Mouse (Mus musculus): ENCODE measurements around the gene Tysnd1.

Gene Tysnd1

DNA sequence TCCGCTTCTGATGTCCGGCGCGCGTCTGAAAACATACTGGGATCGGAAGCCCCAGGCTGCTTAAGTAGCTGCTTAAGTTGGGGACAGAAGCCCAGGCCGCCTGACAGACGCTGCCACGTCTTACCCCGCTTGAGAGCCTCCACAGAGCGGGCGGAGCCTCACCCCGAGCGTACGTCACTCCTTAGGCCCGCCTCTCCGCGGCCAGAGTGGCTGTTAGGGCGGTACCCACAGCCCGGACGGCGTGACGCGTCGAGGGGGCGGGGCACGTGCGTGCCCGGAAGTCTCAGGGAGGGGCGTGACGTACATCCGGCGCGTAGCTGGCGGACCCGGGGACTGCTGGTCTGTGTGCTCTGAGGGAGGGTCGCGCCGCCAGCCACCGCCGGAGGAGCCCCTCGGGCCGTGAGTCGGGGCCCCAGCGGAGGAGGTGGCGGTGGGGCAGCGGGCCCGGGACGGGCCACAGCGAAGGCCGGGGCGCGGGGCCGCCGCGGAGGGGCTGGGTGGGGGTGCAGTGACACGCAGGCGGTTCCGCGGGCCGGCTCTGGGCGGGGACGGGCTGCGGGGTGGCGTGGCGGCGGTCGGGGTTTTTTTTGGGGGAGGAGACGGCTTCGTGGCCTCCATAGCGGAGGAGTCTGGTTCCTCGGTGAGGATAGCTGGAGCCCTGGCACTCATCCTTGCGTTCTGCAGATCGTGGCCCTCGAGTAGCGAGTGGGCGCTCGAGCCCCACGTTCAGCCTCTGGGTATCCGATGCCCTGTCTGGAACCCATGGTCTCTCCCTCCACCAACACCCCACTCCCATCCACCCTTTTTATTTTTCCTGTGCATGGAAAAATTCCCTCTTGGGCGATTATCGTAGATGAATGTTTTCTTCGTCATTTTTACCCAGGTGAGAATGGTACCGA lies 15.1 kb upstream of the Tysnd1 start, which contains the start of gene Sar1a:
Gene Sar1a, plus strand, starts transcription at position 285 of the 899 bp plus-strand sequence.
- DNase-seq (ENCODE audit: low read depth in 1 of 2, low spot score in 2 of 2) = peak; percentile 94 to 99

DNA sequence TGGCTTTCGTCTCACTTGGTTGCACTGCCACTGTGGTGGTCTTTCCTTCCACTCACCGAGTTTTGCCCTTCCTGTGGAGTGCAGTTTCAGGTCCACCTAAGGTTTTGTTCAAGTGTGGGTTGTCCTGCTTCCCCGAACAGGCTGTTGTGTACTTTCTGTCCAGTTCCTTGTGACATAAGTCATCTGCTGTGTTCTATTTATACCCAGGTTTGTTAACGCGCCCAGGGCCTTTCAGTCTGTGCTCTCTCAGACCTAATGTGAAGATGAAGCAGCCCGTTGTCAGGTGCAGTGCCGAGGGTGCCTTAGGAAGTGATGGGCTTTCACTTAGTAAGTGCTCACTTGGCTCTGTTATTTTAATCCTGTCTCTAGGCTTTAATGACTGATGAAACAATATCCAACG lies 5.9 kb upstream of the Tysnd1 start:
- DNase-seq (ENCODE audit: low read depth in 1 of 2, low spot score in 2 of 2) = no peak

DNA sequence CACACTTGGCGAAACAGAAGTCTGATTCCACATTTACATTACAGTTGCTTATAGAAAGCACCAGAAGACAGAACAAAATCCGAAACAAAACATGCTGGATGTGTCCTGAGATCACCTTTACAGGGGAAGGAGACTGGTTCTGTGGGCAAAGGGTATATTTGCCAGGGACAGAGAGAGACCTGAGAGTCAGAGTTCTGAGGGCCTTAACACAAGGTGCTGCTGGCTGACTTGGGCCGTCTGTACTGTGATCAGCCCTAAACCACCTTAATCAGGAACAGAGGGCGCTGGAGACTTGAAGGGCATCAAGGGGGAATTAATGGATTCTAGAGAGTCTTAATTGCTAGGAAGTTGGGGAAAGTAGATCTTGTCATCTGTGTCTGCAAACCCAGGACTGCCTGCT lies 1.8 kb upstream of the Tysnd1 start:
- DNase-seq (ENCODE audit: low read depth in 1 of 2, low spot score in 2 of 2) = no peak

DNA sequence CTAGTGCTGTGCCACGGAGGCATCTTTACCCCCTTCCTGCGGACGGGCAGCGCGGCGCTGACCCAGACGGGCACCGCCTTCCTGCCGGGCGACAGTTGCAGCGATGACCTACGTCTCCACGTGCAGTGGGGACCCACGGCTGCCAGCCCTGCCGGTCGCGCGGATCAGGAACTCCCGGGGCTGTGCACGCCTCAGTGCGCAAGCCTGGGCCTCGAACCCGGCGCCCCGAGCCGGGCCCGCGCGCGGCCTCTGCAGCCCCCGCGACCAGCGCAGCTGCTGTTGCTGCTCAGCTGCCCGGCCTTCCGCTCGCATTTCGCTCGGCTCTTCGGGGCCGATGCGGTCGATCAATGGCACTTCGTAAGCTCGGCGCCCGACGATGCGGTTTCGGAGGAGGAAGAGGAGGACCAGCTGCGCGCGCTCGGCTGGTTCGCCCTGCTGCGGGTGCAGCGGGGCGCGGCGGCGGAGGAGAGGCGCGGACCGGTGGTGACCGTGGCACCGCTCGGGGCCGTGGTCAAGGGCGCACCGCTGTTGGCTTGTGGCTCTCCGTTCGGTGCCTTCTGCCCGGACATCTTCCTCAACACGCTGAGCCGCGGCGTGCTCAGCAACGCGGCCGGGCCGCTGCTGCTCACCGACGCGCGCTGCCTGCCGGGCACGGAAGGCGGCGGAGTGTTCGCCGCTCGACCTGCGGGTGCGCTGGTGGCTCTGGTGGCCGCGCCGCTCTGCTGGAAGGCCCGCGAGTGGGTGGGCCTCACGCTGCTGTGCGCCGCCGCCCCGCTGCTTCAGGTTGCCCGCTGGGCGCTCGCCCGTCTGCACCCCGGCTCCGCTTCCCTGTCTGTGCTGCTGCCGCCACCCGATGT lies 617 bp downstream of the Tysnd1 start:
- DNase-seq (ENCODE audit: low read depth in 1 of 2, low spot score in 2 of 2) = no peak

DNA sequence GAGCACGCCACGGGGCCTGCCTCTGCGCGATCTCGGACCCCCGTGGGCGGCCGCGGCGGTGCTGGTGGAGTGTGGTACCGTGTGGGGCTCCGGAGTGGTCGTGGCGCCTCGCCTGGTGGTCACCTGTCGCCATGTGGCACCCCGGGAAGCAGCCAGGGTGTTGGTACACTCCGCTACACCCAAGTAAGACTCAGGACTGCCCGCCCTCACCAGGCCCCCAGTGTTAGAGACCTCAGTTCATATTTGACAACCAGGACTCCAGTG lies 1.2 kb downstream of the Tysnd1 start:
- no peak for DNase-seq (ENCODE audit: low read depth in 1 of 2, low spot score in 2 of 2)

DNA sequence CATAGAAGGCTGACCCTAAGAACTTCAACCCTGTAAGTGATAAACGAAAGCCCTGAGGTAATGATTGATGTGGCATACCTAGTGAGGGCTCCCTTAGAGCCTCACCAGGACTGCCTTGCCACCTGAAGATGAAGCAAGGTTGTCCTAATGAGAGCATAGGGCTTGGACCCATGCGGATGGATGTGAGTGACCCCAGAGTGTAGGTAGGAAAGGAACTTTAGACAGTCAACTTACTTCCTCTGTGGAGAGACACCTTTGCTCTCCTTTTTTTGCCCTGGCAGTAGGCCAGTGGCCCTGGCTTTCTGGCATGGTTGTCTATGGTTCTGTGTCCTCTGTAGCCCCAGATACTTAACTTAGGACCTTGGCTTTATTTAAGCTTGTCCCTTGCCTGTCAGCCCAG lies 1.7 kb downstream of the Tysnd1 start:
- no peak for DNase-seq (ENCODE audit: low read depth in 1 of 2, low spot score in 2 of 2)

DNA sequence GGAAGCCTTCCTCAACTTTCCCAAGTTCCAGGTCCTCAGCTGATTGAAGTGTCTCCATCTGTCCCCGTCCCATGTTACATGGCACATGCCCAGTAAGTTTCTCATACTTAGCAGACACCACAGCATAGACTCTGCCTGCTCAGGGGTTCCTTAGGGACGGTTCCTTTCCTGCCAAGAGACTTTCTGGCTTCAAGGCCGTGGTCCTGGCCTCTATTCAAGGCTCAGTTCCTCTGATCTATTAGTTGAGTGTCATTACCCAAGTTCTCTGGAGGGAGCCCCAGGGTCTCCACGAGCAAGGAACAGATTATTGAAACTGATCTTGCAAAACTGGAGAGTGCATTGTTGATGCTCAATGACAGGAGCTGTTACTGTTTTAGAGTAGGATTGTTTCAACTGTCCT lies 9.3 kb downstream of the Tysnd1 start:
- no peak for DNase-seq (ENCODE audit: low read depth in 1 of 2, low spot score in 2 of 2)

DNA sequence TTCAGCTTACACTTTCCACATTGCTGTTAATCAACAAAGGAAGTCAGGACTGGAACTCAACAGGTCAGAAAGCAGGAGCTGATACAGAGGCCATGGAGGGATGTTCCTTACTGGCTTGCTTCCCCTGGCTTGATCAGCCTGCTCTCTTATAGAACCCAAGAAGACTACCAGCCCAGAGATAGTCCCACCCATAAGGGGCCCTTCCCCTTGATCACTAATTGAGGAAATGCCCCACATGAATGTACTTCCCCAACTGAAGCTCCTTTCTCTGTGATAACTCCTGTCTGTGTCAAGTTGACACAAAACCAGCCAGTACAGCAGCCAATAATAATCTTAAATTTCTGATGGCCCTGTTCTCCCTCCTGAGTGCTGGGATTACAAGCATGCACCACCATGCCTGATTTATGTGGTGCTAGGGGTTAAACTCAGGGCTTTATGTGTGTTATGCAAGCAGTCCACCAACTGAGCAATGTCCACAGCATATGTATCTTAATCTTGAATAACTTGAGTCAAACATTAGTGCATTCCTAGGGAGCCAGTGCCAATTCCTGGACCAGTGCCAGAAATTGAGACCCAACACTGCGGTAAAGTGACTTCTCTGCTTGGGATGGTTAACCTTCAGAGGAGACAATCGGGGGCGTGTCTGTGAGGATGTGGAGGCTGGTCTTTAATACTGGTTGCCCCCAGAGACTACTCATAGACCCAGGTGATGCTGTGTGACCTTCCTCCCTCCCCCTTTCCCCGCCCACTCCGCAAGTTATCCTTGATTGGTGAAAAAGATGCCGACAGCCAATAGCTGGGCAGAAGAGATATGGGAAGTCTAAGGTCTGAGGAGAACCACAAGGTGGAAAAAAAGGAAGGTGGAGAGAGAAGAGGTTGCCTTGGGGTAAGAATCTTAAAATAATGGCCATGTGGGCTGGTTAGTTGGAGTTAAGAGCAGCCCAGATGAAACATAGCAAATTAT lies 11.4 kb downstream of the Tysnd1 start:
- DNase-seq (ENCODE audit: low read depth in 1 of 2, low spot score in 2 of 2) = peak in 1 of 2 experiments; percentile 27

DNA sequence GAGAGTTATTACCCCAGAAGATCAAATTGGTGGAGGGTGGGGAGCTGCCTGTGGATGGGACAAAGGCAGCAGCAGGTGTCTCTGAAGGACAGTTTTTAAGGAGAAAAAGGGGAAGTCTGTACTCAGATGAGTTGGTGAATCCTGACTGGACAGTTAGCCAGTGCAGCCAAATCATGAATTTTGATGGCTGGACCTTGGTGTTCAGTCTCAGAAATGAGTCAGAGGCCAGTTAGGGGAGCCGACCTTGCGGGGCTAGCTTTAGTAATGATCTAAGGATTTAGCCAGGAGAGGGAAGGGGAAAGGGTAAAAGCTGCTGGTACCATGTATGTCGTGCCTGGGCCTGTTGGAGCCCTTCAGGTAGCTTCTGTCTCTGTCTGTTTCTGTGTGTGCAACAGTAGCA lies 18.3 kb downstream of the Tysnd1 start:
- DNase-seq (ENCODE audit: low read depth in 1 of 2, low spot score in 2 of 2) = no peak

DNA sequence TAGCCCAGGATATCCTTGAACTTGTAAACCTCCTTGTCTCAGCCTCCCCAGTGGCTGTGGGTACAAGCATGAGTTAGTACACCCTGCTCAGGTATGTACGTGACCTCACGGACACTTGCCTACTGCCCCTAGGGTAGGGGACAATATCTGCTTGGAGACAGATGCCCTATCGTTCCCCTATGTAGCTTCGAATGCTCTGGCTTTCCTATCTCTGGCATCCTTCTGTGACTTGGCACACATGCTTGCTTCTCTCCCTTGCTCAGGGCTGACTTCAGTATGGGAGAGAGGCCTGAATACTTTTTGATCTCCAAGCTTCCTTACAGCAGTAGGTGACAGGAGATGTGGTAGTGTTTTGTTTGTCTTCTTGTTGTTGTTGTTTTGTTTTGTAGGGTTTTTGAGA lies 18.8 kb downstream of the Tysnd1 start:
- no peak for DNase-seq (ENCODE audit: low read depth in 1 of 2, low spot score in 2 of 2)

DNA sequence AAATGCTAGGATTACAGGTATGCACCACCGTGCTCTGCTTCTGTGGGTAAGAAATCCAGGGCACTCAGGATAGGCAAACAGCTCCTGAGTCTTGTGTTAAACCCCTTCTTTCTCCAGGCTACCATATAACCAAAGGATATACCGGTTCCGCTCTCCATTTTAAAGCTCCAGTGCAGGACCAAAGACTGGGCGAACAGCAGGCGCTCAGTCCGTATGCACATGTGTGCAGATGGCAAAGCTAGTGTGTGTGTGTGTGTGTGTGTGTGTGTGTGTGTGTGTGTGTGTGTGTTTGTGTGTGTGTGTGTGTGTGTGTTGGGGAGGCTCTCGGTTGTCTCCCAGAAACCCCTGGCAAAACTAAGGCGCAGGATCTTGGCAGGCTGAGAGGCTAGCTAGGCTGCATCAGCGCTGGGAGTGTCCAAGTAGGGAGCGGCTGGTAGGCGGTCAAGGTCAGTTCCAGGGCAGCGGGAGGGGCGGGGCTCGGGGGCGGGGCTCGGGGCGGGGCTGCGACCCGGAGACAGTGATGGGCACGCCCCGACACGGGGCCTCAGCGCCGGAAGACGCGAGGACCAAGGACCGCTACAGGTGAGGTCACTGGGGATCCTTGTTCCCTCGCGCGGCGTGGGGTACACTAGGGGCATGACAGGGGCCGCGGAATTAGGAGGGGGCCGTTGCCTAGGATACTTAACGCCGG lies 19.6 kb downstream of the Tysnd1 start, which contains the start of gene Aifm2:
Gene Aifm2, plus strand, starts transcription at position 493 of the 691 bp plus-strand sequence.
- peak in 1 of 2 experiments; percentile 23 for DNase-seq (ENCODE audit: low read depth in 1 of 2, low spot score in 2 of 2)

DNA sequence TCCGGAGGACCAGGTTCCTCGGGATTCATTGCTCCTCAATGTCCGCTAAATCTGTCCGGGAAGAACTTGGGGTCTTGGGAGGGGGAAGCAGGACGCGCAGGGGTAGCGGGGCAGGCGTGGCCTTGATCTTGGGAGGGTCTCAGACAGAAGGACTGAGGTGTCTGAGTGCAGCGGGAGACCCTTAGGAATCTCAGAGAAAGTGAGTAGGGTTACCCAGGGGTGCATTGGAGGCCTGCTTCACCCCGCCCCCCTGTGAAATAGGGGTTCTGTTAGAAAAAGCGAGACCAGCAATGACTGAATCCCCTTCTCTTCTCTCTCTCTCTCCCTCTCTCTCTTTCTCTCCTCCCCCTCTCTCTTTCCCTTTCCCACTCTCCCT lies 20.1 kb downstream of the Tysnd1 start:
- DNase-seq (ENCODE audit: low read depth in 1 of 2, low spot score in 2 of 2) = no peak

DNA sequence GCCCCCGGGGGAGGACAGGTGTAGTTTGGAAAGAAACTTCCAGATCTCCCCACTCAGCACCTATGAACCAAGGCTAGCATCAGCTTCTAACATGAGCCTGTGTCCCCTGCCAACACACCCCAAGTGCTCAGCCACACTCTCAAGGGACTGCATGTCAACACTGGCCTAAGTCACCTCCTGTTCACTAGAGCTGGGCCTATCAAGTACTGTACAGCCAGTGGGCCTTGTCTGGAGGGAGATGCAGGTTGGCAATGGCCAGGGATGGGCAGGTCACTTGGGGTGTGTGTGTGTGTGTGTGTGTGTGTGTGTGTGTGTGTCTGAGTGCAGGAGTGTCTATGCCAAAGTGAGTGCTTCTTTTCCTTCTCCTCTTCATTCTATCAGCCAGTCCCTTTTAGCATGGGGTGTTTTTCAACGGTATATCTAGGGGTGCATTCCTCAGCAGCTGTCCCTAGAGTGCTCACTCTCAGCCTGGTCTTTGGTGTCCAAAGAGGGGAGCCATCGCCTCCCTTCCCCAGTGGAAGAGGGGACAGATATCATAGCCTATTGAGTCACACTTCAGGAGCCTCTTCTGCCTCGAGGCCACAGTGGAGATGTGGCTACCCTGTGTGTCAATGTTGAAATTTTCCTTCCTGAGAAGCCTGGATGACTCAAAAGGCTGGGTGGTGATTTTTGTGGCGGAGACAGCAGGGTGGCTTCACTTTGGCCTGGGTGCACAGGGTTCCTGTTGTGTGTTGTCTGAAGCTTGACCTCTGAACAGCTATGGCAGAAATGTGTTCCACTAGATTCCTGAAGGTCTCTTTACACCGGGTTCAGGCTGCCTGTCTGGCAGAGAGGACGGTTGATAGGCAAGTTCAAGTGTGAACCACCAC lies 20.9 kb downstream of the Tysnd1 start:
- DNase-seq (ENCODE audit: low read depth in 1 of 2, low spot score in 2 of 2) = peak in 1 of 2 experiments; percentile 12

DNA sequence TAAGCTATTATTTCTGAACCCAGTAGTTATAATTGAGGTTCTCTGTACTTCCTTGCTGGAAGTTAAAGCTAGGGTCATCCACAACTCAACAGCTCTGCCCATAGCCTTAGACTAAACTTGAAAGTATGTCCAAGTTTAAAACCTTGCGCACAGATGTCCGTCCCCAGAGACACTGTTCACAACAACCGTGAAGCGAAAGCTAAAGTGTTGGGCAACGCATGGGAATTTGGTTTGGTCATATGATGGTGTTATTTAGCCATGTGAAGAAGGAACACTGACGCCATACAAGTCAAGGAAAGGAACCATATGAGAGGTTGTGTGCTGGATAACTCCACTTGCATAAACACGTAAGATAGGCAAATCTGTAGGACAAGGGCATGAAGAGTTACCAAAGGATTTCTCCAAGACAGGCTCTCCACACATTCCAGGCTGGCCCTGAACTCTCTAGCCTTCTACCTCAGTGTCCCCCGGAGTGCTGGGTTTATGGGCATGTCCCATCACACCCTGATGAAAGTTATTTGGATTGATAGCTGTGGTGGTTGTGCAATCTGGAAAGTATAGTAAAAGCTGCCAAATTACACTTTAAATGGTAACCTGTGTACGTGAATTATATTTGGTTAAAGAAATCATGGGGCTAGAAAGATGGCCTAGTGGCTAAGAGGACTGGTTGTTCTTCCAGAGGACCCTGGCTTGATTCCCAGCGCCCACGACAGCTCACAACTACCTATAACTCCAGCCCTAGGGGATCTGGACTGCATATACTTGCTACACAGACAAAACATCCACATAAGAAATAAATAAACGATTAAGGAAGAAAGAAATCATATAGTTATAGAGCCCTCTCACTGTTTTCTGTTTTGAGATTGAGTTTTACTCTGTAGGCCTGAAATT lies 22.3 kb downstream of the Tysnd1 start:
- DNase-seq (ENCODE audit: low read depth in 1 of 2, low spot score in 2 of 2) = no peak

DNA sequence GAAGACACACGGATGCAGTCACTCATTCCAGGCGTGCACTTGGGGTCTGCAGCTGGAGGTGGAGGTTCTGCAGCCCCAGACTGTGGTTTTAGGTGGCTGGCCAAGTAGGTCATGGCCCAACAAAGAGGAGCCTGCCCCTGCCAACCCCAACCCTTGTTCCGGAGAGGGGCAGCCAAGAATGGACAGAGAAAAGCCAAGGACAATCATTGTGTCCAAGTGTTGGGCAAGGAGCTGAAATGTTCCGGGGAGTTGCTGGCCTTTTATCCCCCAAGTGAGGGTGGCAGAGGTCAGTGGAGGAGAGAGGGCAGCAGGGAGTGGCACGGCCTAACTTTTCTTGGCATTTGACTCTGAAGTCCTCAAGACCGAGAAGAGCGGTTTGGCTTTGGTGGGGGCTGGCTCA lies 25.0 kb downstream of the Tysnd1 start:
- no peak for DNase-seq (ENCODE audit: low read depth in 1 of 2, low spot score in 2 of 2)

DNA sequence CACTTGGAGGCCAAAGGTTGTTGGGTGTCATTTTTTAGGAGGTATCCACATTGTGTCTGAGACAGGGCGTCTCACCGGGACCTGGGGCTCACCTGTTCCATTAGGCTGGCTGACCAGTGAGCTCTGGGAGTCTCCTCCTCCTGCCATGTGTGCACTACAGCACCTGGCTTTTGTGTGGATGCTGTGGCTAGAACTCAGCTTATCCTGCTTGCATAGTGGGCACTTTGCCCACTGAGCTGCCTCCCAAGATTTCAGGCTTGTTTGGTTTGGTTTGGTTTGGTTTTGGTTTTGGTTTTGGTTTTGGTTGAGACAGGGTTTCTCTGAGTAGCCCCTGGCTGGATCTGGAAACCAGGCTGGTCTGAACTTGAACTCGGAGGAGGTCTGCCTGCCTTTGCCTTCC lies 26.9 kb downstream of the Tysnd1 start:
- DNase-seq (ENCODE audit: low read depth in 1 of 2, low spot score in 2 of 2) = no peak

DNA sequence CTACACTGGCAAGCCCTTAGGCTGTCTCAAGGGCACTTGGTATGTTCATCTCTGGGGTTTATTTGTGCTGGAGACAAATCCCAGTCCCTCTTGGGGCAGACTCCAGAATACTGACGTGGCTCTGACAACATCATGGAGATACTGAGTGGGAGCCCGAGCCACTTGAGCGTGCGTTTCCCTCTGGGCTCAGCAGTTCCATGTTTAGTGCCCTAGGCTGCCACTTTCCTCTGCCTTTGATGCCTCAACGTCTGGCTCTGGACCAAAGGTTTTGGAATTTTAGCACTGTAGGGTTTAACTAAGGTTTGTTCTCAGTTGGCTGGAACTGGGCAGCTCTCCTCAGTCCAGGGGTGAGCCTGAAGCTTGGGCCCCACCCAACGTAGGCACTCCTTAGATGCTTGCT lies 28.0 kb downstream of the Tysnd1 start:
- DNase-seq (ENCODE audit: low read depth in 1 of 2, low spot score in 2 of 2) = no peak

DNA sequence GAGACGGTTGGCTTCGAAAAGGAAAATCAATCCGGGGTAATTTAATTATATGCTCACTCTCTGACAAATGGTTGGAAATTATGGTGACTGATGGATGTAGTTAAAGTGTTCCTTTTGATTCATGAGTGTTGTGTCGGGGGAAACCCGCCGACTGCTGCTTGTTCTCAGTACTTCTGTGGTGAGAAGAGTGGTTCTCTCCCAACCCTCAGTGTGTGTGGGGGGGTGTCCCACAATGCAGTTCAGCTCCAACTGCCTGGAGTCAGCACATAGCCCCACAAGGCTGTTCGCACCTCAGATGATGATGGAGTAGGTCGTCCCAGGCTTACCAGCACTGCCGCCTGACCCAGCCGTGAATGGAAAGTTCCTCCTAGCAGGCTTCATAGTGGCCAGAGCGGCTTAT lies 33.9 kb downstream of the Tysnd1 start:
- DNase-seq (ENCODE audit: low read depth in 1 of 2, low spot score in 2 of 2) = no peak

DNA sequence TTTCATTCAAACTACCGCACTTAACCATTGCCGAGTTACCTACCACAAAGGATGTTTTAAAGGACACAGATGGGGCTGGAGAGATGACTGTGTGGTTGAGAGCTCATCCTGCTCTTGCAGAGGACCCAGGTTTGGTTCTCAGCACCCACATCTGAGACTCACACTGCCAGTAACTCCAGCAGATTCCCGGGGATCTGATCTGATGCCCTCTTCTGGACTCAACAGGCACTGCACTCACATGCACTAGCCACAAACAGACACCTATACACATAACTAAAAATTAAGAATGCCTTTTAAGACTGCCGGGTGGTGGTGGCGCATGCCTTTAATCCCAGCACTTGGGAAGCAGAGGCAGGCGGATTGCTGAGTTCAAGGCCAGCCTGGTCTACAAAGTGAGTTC lies 34.9 kb downstream of the Tysnd1 start:
- no peak for DNase-seq (ENCODE audit: low read depth in 1 of 2, low spot score in 2 of 2)
